ENCODE assay signal across 19 mouse cellular contexts in the genomic region with DNA sequence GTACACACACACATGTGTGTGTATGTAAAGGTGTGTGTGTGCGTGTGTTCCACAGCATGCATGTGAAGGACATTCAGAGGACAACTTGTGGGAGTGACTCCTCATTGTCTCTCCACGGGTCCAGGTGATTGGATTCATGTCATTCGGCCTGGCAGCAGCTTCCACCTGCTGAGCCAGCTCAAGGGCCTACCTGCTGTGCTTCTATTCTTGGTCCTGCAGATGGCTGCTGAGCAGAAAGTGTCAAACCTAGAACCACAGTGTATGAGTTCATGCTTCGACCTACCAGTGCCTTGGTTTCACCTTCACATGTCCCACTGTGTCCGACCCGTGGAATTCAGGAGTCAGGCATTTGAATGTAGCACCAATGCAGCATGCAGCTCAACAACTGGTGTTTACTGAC.
"Had no signal": no experiment of that assay in that cellular context is flagged by ENCODE, and none has a peak within 500 bp of the region (broad histone marks: within the 10 kb centered on the region; RNA-seq: fewer than 3 reads in every experiment).

No protein-coding gene starts in this region.

- H3K36me3 ChIP-seq: limb, embryonic 10.5 days; liver, embryonic 15.5 days; midbrain, embryonic 10.5 days; neural tube, embryonic 12.5 days had no signal

- H3K4me1 ChIP-seq: limb, embryonic 10.5 days; liver, embryonic 15.5 days had no signal

- H3K4me3 ChIP-seq: layer of hippocampus, adult 2 months; left cerebral cortex, adult 2 months; limb, embryonic 10.5 days; liver, embryonic 15.5 days; midbrain, embryonic 10.5 days; neural tube, embryonic 12.5 days had no signal

- ATAC-seq: lung, postnatal 0 days had no signal

- H3K9ac ChIP-seq: liver, embryonic 15.5 days; neural tube, embryonic 12.5 days had no signal

- DNase-seq: kidney, adult 9 months; kidney, postnatal 10 days; kidney, postnatal 4 days; lung, adult 2 months; lung, postnatal 4 days; midbrain, embryonic 14.5 days; right cerebral cortex, adult 18-20 months; right cerebral cortex, postnatal 4 days; spleen, adult 18-20 months; thymus, adult 18-20 months; thymus, postnatal 14 days had no signal

- H3K9me3 ChIP-seq: limb, embryonic 10.5 days; liver, embryonic 15.5 days; midbrain, embryonic 10.5 days had no signal

- H3K27ac ChIP-seq: layer of hippocampus, adult 2 months; left cerebral cortex, adult 2 months; limb, embryonic 10.5 days; liver, embryonic 15.5 days; midbrain, embryonic 10.5 days; neural tube, embryonic 12.5 days had no signal

- H3K27me3 ChIP-seq: liver, embryonic 15.5 days had no signal

- H3K4me2 ChIP-seq: liver, embryonic 11.5 days; liver, embryonic 15.5 days; neural tube, embryonic 12.5 days had no signal
